Mouse (Mus musculus) bone marrow, adult 2 months (tissue): Measurements from ENCODE around the gene Elmsan1. TPM values are rescaled to one million over a fixed set of nuclear protein-coding genes. Genes with fewer than 3 reads are reported as not detected.
A peak's percentile ranks its signal among the peaks of the same experiment; 100 is the strongest.
"Not testable (repeated sequence)": the region's sequence is repeated elsewhere in the genome, so short reads cannot be mapped to it uniquely, and the experiment has no call there.

Experiments
- H3K27ac ChIP-seq: fragments of 200-500 bp; 2 replicates; pipeline ENCODE4 v1.5.1; 2012; ENCODE audit warnings: low read depth, mild to moderate bottlenecking, control low read depth, inconsistent platforms, low read length; ENCODE audit not compliant: control insufficient read depth, poor library complexity, insufficient read depth
- H3K4me1 ChIP-seq: fragments of 200-500 bp; 2 replicates; pipeline ENCODE4 v1.6.1; 2011; ENCODE audit warnings: low read length; ENCODE audit not compliant: control insufficient read depth, insufficient read depth
- H3K4me3 ChIP-seq: fragments of 200-500 bp; replicated peaks from 2 replicates; pipeline ENCODE3; 2011; ENCODE audit warnings: mild to moderate bottlenecking, low read depth, low read length, control low read depth; ENCODE audit not compliant: control insufficient read depth
- CTCF ChIP-seq: fragments of 200-500 bp; IDR thresholded peaks from 2 replicates; pipeline ENCODE4 v1.5.1; 2011; ENCODE audit warnings: low read length, control low read depth; ENCODE audit not compliant: control insufficient read depth, insufficient read depth
- POLR2A ChIP-seq: fragments of 200-500 bp; IDR thresholded peaks from 2 replicates; pipeline ENCODE4 v1.6.1; 2011; ENCODE audit warnings: low read depth, mild to moderate bottlenecking, control low read depth, low read length, borderline replicate concordance; ENCODE audit not compliant: control insufficient read depth
- WGBS: fragments of 180-500 bp; shearing (Covaris S2); methylation state at CpG from one replicate; pipeline ENCODE4 v1.1.7; 2018; 5-methylcytosine and 5-hydroxymethylcytosine counted together
- polyA plus RNA-seq: library from polyadenylated mRNA; stranded (reverse); fragments of >200 nt; gene quantifications from 2 replicates; pipeline ENCODE4 v1.2.4, GENCODE M21; 2011; ENCODE audit warnings: low replicate concordance; ENCODE audit not compliant: missing spikeins, insufficient read depth, insufficient read length

Gene Elmsan1
- 12.5 and 20.0 TPM in 2 replicates for polyA plus RNA-seq

- TF ChIP-seq POLR2A (peak; percentile 76), CTCF (no peak)
- peak within 1 kb of the TSS; percentile 95 for H3K27ac ChIP-seq
- H3K4me1 ChIP-seq: peaks cover 1% of the 10 kb centered on the region; the same call in 1 of the 2 replicates
- whole genome bisulfite sequencing: under 1% methylated on average over 82 of the region's 82 CpGs
- H3K4me3 ChIP-seq: peak within 1 kb of the TSS; percentile 89
Observed at GRCm38 (mm10) chr12:84218289-84219120, at the start of gene Elmsan1. Elmsan1 (minus strand) TSS chr12:84218881.

GRCm38 (mm10) chr12:84267264-84267663 is 48.6 kb upstream of the Elmsan1 start:
- H3K4me3 ChIP-seq: no peak overlapping the region
- no peak for TF ChIP-seq POLR2A
- TF ChIP-seq CTCF: no peak
- WGBS: 72% methylated on average over 2 of the region's 2 CpGs
- H3K4me1 ChIP-seq: no peaks in the 10 kb centered on the region
- no peak overlapping the region for H3K27ac ChIP-seq

GRCm38 (mm10) chr12:84260363-84260762 is 41.7 kb upstream of the Elmsan1 start:
- Histone ChIP-seq H3K4me3 (no peak overlapping the region), H3K27ac (peak overlapping the region; percentile 15; the same call in 1 of the 2 replicates), H3K4me1 (peaks cover 4% of the 10 kb centered on the region)
- no peak for TF ChIP-seq CTCF
- TF ChIP-seq POLR2A: no peak
- 59% methylated on average over 7 of the region's 7 CpGs for WGBS

GRCm38 (mm10) chr12:84254886-84255285 is 36.2 kb upstream of the Elmsan1 start:
- no peak overlapping the region for H3K27ac ChIP-seq
- 76% methylated on average over 5 of the region's 5 CpGs for WGBS
- H3K4me1 ChIP-seq: no peaks in the 10 kb centered on the region
- TF ChIP-seq POLR2A (no peak), CTCF (no peak)
- H3K4me3 ChIP-seq: no peak overlapping the region

- Histone ChIP-seq H3K4me1 (no peaks in the 10 kb centered on the region), H3K4me3 (no peak overlapping the region), H3K27ac (no peak overlapping the region)
- TF ChIP-seq CTCF: no peak
- TF ChIP-seq POLR2A: no peak
- 48% methylated on average over 5 of the region's 5 CpGs for WGBS
Observed at GRCm38 (mm10) chr12:84252811-84253210, 34.1 kb upstream of the Elmsan1 start.

- TF ChIP-seq POLR2A: no peak
- TF ChIP-seq CTCF: peak; percentile 88
- H3K4me3 ChIP-seq: no peak overlapping the region
- H3K4me1 ChIP-seq: peaks cover 3% of the 10 kb centered on the region
- 9% methylated on average over 3 of the region's 3 CpGs for WGBS
- no peak overlapping the region for H3K27ac ChIP-seq
Observed at GRCm38 (mm10) chr12:84249217-84249616, 30.5 kb upstream of the Elmsan1 start.

GRCm38 (mm10) chr12:84245683-84246082 is 27.0 kb upstream of the Elmsan1 start:
- H3K4me1 ChIP-seq: peaks cover 6% of the 10 kb centered on the region
- no peak overlapping the region for H3K4me3 ChIP-seq
- H3K27ac ChIP-seq: peak overlapping the region; percentile 67; the same call in 1 of the 2 replicates
- no peak for TF ChIP-seq CTCF
- TF ChIP-seq POLR2A: no peak
- 47% methylated on average over 5 of the region's 5 CpGs for WGBS

GRCm38 (mm10) chr12:84243076-84243770 is 24.5 kb upstream of the Elmsan1 start:
- Histone ChIP-seq H3K4me1 (peaks cover 6% of the 10 kb centered on the region), H3K4me3 (no peak overlapping the region), H3K27ac (peak overlapping the region; percentile 78)
- 26% methylated on average over 7 of the region's 7 CpGs for WGBS
- TF ChIP-seq POLR2A (no peak), CTCF (no peak)

- WGBS: 68% methylated on average over 5 of the region's 5 CpGs
- H3K4me3 ChIP-seq, H3K27ac ChIP-seq, H3K4me1 ChIP-seq: not testable (repeated sequence)
Observed at GRCm38 (mm10) chr12:84237036-84237435, 18.4 kb upstream of the Elmsan1 start.
